Mouse (Mus musculus): ENCODE measurements around the gene Pip5k1a. TPM values are rescaled to one million over a fixed set of nuclear protein-coding genes. Genes with fewer than 3 reads are reported as not detected.
"Not testable (repeated sequence)": the region's sequence is repeated elsewhere in the genome, so short reads cannot be mapped to it uniquely, and the experiment has no call there.

The Pip5k1a gene
- polyA plus RNA-seq (2015; fragmentation: Nextera tagmentation; extraction: Ambion mirVana), result 19.9 and 22.6 TPM in 2 replicates

DNA sequence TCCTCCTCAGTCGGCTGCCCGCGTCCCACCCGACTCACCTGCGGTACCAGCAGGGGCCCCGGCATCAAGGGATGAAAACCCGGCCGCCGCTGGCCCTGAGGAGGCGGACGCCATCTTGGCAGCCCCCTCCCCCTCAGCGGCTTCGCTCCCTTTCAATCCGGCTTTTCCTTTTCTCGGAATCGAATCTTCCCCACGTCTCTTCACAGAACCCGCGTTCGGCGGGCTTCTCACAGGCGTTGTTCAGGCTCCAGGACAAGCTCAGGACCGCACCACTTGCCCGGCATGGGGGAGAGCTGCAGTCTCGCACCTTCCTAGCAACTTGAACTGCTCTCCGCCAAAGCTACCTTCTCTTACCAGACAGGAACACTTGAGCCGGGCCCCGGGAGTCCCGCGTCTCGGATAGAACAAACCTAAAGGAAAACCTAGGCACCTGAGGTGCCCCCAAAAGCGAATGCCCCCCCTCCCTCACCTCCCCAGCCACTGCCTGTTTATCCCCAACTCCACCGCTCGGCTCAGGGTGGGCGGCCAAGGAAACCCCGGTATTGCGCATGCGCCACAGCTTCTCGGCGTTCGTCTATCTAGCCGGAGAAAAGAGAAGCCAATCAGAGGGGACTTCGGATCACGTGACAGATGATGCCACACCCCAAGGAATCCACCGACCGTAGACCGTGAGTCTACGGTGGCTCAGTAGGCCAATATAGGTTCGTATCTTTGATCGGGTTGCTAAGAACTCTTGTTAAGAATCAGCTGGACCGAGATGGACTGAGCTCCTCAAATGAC, at the start of gene Pip5k1a:
Pip5k1a (minus strand) TSS at position 593 of the 780 bp plus-strand sequence.
- peak; percentile 99 for DNase-seq (ENCODE audit: low spot score)

DNA sequence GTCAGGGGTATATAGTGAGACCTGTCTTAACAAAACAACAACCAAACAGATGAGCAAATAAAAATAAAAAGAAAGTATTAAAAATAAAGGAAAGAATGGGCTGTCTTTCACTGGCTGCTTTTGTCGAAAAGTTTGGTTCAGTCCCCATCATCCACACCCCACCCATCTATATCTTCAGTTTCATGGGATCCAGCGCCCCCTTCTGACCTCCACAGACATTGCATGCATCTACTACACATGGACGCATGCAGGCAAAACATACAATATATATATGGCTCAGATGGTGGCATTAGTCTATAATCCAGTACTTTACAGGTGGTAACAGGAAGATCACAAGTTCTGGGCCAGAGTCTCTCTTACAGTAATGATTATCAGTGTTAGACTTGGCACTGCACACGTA, 47.1 kb upstream of the Pip5k1a start:
- peak; percentile 70 for DNase-seq (ENCODE audit: low spot score)

DNA sequence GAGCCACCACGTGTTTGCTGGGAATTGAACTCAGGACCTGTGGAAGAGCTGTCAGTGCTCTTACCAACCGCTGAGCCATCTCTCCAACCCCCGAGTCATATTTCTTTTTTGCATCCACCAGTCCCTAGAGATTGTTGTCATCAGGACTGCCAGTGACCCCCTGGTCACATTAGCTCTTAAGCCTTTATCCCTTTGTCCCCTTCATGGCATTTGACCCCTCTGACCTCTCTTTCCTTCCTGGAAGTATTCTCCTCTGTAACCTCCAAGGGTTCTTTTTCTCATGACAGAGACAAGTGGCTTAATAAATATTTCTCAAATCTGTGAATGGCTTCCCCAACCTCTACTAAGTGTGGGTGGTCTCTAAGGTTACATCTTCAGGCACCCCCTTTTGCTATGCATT, 41.2 kb upstream of the Pip5k1a start:
- no peak for DNase-seq (ENCODE audit: low spot score)

DNA sequence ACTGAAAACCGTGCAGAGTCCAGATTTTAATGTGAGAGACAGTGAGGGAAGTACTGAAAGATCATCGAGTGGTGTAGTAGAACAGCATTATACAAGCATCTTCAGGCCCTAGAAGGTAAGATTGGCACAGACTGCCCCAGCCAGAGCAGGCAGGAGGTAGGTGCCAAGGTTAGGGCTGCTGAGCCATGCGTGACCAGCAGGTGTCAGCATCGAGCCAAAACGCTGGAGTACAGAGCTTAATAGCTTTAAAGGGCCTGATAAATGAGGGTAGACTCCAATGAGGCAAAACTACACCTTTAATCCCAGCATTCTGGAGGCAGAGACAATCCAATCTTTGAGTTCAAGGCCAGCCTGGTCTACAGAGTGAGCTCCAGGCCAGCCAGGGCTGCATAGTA, 35.9 kb upstream of the Pip5k1a start:
- peak; percentile 88 for DNase-seq (ENCODE audit: low spot score)

DNA sequence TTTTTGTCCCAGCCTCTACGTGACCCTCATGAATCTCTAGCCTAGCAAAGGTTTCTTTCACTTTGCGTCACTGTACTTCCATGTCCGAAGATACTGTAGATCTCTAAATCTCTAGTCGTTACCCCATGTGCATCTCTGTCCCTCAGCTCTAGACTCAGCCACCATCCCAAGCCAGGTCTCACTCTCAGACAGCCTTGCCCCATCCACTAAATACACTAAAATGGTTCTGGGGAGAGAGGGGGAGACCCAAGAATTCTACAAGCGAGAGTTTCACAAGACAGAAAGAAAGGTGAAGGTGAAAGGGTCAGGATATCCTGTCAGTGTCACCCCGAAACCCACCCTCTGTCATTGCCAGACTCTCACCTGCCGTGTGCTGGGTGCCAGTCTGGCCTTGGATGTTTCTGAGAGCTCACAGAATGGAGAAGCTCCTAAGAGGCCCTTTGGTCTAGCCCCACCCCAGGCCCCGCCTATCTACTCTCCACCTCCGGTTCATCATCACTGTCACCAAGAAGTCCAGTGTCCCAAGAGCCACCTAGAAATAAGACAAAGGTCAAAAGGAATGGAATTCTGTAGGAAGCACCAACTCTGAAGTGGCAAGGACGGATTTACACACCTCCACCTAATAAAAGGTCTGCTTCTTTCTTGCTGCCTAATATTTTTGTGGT, 35.4 kb upstream of the Pip5k1a start, which contains the start of gene Tnfaip8l2:
Tnfaip8l2 (minus strand) TSS at position 409 of the 665 bp plus-strand sequence.
- DNase-seq (ENCODE audit: low spot score), result peak; percentile 57

DNA sequence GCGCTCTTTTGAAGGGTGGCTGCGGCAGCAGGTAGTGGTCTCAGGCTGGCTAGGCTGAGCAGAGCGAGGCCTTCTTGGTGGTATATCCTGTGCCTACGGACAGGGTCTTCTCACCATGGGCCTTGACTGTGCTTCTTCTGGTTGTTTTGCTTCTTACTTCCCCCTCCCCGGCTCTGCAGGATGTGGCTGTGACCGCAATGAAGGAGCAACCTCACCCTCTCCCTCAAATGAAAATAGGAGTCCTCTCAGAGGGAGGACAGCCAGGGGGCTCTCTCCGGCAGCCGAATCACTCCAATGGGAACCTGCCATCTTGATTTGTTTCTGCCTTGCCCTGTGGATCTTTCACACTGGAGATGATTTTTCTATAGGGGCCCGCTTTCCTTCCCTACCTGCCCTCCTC, 34.7 kb upstream of the Pip5k1a start:
- peak; percentile 90 for DNase-seq (ENCODE audit: low spot score)

DNA sequence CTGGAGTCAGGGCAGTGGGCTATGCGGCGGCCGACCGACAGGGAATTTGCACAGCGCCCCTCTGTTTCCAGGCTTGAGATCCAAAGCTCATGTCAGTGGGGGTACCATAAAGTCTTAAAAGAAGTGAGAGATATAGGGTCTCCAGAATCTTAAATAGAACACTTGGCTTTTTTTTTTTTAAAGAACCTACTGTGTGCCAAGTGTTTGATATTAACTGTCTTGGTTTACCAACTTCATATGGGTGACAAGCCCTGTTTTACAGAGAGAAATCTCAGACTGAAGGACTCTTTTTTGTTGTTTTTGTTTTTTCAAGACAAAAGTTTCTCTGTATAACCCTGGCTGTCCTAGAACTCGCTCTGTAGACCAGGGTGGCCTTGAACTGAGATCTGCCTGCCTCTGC, 34.1 kb upstream of the Pip5k1a start:
- DNase-seq (ENCODE audit: low spot score), result no peak

DNA sequence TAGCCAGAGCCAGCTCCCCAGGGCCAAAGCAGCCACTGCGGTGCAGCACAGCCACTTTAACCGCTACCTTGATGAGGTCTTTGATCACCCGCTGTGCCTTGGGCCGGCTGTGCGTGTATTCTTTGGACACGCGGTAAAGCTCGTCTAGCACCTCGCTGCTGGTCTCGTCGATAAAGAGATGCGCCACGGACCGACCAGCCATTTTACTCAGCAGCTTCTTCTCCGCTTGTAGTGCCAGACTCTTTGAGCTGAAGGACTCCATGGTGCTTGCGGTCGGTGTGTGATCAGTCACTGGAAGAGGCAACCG, 33.5 kb upstream of the Pip5k1a start:
- DNase-seq (ENCODE audit: low spot score), result no peak

DNA sequence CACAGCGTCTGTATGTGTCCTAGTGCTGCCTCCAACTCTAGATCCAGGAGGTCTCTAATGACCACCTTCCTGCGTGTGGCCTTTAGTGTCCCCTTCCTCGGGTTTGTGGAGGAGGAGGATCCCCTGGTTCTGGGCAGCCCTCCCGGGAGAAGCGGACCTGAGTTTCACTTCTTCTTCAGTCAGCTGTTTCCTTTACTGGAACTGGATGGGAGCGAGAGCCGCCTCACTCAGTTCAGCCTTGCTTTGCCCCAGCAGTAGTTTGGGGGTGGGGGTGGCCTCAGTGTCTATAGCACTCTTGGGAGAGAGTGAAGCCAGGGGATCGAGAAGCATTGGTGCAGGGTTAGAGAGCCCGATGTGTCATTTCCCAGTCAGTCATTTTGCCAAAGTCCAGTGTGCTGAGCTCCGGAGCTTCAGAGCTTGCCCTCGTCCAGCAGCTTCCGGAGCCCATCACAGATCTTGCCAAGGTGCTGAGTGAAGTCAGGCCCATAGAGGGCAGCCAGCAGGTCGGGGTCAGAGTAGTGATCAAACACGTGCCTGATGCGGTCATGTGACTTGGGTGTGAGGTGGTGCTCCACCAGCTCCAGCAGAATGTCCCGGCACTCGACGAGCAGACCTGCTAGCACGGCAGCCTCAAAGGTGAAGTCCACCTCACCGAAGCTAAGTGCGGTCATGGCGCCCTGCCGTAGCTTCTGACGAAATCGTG, 33.0 kb upstream of the Pip5k1a start:
- DNase-seq (ENCODE audit: low spot score), result no peak

DNA sequence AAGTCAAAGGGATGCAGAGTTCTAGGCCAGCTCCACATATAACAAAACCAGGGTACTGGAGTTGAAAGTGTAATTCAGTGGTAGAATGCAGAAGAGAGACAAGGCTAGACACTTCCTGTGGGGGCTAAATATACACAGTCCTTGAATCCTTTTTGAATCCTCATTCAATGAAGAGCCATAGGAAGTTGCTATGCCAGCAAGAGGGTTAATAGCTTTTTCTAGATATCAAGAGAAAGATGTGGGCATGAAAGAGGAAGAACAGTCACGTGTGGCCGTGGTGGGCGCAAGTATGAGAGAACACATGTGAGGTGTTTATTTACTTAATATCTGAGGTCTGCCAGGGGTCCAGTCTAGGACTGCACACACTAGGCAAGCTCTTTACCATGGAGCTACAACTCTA, 29.6 kb upstream of the Pip5k1a start:
- DNase-seq (ENCODE audit: low spot score), result no peak

DNA sequence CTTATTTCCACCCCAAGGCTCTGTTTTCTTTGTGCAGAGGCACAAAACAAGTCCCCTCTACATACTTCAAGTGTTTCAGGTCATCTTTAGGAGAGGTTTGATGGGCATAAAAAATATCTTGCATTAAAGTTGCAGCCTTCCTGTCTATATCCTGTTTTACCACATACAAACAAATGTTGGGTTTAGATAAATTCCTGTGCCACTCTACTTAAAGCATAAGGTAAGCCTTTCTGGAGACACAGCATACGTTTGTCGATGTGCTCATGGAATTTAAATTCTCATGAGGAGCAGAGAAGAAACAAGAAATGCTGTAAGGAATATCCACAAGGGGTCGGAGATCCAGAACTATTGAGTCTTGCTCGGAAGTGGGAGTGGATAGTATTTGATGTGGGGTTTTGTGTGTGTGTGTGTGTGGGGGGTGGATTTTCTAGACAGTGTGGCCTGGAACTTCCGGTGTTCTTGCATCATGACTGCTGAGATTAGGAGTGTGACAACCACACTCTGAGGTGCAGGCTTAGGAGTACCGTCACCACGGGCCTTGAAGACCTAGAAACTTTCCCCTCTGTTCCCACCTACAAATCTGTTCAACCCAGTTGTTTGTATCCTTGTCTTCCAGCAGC, 28.8 kb upstream of the Pip5k1a start:
- peak; percentile 36 for DNase-seq (ENCODE audit: low spot score)

DNA sequence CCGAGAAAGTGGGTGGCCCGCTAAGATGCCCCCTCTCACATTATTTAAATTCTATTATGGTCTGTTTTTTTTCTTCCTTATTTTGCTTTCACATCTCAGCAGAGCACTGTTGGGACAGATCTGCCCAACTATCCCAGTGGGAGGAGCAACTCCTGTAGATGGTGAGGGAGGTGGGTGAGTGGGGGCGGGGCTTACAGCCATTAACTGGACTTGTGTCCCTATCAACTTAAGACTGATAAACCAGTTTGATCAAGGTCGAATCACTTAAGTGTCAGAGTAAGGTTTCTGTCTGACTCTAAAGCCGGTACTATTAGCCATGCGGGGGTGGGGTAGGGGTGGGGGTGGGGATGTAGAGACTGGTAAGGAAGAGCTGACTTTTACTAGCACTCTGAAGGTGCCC, 28.3 kb upstream of the Pip5k1a start:
- DNase-seq (ENCODE audit: low spot score), result no peak

DNA sequence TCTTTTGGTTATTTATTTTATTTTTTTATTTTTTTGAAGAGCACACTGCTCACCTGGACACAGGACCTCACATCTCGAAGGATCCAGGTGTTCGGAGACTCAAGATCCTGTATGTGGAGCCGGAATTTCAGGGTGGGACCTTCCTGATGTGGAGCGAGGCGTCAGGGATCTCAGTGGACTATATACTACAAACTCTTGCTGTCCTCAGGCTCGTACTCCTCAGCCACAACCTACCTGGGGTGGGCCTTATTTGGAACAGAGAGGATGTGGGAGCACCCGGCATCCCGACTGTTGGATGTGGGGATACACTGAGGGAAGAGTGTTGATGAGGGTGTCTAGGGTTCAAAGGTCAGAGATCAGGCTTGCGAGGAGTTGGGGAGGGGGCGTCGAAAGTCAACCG, 27.4 kb upstream of the Pip5k1a start:
- DNase-seq (ENCODE audit: low spot score), result not testable (repeated sequence)

DNA sequence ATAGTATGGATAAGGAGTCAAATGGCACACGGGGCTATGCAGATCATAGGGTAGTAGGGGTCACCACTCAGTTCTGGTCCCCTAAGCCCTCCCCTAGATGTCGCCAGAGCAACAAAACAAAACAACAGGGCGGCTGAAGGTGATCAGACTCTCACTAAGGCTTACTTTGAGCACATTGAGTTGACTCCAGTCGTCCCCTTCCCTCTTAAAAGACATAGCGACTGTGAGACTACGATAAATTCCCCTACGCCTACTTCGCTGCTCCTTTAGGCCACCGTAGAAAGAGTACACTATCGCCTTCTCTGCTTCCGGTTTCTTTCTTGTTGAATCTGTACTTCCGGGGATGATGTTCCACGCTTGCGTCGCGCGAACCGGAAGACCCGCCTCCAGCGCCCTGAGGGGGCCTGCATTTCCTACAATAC, 27.0 kb upstream of the Pip5k1a start, which contains the start of the genes Scnm1 and Lysmd1:
Scnm1 (minus strand) TSS at position 332 of the 422 bp plus-strand sequence.
Lysmd1 (plus strand) TSS at position 409 of the 422 bp plus-strand sequence.
- peak; percentile 96 for DNase-seq (ENCODE audit: low spot score)

DNA sequence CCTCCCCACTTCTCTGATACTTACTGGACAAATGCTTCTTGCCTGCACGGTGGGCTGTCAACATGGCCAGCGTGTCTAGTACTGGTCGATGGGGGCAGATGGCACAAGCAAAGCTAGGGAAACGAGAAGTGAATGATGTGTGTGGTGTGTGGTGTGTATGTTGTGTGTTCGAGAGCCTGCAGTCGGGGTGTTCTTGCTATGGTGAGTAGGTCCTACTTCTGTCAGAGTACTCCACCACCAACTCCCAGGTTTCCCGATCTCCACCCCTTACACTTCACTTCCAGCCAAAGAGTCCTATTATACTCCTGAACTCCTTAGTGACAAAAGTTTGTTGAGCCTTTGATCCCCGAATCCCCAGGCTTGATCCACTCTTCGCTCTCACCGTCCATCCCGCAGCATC, 26.4 kb upstream of the Pip5k1a start:
- no peak for DNase-seq (ENCODE audit: low spot score)

DNA sequence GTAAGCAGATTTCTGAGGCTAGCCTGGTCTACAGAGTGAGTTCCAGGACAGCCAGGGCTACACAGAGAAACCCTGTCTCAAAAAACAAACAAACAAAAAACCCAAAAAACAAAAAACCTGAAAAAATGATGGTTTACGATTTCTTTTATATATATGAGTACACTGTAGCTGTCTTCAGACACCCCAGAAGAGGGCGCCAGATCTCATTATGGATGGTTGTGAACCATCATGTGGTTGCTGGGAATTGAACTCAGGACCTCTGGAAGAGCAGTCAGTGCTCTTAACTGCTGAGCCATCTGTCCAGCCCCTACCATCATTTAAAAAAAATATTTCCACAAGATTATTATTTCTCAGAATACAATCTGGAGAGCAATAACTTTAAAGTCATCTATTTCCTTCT, 25.7 kb upstream of the Pip5k1a start:
- not testable (repeated sequence) for DNase-seq (ENCODE audit: low spot score)

DNA sequence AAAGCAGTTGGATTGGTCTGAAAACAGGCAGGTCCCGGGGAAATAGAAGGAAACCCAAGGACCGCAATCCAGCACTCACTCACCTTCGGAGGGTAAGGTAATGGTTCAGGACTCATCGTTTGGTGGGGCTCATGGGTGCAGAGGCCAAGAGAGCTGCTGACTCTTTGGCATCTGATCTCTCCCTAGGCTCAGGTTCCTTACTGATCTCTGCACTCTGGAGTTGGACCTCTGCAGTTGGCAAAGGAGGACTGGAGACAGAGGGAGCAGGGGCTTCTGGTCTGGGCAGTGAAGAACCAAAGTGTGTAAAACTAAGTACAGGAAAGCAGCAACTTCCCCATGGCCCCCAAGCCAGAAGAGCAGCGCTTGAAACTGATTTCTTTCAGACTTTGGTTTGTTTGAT, 23.4 kb upstream of the Pip5k1a start:
- DNase-seq (ENCODE audit: low spot score), result no peak

DNA sequence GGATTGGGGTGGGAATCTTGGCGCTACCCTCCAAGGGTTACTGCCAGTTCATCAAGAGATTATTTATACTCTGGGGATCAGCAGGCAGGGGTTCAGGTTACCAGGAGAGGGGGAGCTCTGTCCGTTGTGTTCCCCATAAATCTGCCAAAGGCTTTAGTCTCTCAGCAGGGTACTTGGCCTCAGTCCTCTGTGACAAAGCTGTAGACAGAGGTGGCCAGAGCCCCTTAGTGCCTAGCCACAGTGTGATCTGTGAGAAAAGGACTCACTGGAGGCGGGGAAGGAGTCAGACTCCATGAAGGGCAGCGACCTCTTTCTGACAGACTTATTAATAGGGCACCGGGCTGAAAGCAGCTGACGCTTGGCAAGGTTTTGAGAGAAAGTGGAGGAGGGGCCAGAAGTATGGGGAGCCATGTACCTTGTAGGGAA, 22.5 kb upstream of the Pip5k1a start:
- DNase-seq (ENCODE audit: low spot score), result no peak

DNA sequence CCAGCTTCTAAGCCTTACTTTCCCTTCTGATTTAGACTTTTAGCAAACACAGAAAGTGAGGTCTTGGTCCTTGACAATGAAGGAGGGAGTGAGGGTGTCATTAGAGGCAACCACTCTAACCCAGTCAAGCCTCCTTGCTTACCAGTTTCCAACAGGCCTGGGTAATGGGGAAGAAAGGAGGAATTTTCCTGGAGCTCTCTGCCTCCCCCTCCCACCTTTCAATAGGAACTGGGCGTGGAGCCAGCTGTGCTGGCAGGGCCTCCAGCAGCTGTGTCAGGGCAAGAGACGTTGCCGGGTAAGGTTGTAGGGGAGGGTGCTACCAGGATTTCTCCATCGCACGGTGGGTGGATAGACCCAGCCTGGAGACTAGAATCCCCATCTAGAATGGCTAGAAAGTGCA, 18.2 kb upstream of the Pip5k1a start:
- no peak for DNase-seq (ENCODE audit: low spot score)

DNA sequence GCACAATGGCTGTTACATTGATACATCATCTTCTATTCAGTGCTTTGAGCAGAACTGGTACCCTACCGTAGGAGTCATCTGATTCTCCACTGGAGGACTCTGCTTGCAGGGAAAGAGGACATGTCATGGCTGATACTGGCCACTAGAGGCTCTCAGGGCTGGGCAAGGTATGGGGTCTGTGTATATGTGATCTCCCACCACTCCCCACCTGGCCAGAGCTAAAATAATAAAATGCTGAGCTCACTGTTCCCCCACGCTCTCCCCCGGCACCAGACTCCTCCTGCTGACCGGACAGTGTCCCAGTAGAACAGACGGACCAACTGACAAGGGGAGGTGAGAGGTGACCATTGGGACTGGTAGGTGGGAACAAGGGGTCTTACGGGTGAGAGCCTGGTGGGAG, 17.5 kb upstream of the Pip5k1a start, which contains the start of gene Tmod4:
Tmod4 (plus strand) TSS at position 231 of the 400 bp plus-strand sequence.
- DNase-seq (ENCODE audit: low spot score), result peak; percentile 38

DNA sequence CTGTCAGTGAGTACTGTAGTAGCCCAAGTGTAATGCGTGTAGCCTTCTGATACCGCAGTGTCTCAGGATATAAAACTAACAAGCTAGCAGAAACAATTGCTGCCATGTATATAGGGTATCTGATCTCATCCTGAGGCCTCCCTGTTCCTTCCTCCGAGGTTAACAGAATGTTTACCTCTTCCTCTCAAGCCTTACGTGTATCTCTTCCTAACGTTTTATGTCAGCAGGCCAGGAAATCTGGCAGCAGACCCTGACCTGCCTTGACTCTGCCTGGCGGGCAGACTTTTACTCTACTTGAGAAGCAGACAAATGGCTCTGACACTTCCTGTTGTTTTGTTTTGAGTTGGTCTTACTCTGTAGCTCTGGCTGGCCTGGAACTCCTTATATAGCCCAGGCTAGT, 14.8 kb upstream of the Pip5k1a start:
- DNase-seq (ENCODE audit: low spot score), result no peak

DNA sequence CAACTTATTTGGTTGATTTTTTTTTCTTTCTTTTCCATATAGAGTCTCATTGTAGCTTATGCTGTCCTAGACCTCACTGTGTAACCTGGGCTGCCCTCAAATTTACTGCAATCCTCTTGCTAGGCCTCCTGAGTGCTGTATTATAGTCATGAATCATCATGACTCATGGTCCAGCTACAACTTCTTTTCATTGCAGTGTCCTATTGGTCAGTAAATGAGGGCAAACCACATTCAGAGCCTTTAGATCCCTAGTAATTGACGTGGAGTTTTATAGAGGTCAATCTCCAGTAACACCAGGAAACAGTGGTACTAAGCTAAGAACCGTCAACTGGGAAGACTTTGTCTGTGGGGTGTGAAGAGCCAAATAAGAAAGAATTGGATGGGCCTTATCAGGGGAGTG, 11.0 kb upstream of the Pip5k1a start:
- DNase-seq (ENCODE audit: low spot score), result no peak

Data from thymus, postnatal 0 days (tissue).